Mouse (Mus musculus): ENCODE measurements around the gene Rexo1.

DNA sequence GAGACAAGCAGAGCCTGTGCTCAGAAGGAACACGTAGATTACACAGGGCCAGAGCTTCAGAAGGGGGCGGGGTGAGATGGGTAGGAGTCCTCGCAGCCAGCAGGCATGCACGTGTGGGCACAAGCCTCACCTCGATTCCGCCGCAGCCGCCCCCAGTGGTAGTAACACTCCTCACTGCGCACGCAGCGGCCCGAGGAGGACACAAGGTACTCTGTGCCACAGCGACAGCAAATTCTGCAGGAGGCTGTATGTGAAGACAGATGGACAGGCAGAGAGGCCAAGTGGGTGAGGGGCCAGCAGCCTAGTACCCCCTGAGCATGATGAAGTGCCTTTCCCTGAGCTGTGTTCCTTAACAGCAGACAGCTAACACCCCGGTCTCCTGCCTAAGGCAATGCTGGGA is 17.5 kb downstream of the Rexo1 start:
- TF ChIP-seq POLR2A (IDR thresholded peaks at IDR 0.05; ENCODE audit: control insufficient read depth, extremely low read depth, insufficient read depth, low read length, poor library complexity) (no peak), CTCF (IDR thresholded peaks at IDR 0.05; ENCODE audit: borderline replicate concordance, control insufficient read depth, extremely low read depth, insufficient read depth, low read length, poor library complexity) (no peak)
